Mouse (Mus musculus) cerebellum, postnatal 14 days (tissue): ENCODE measurements around the gene Ehmt2.
"Not testable (repeated sequence)": the region's sequence is repeated elsewhere in the genome, so short reads cannot be mapped to it uniquely, and the experiment has no call there.

ENCODE experiments used
- DNase-seq, 2 experiments: peaks; one replicate each; pipeline ENCODE4 v3.0.0; 2021; ENCODE audit warnings: mixed read lengths in 2 of 2

The Ehmt2 gene

GRCm38 (mm10) chr17:34893072-34893824, 5.0 kb upstream of the Ehmt2 start:
- no peak for DNase-seq

GRCm38 (mm10) chr17:34894074-34894597, 4.1 kb upstream of the Ehmt2 start:
- DNase-seq, result peak; percentile 96 to 97

- peak; percentile 64 to 65 for DNase-seq
Measured at GRCm38 (mm10) chr17:34894801-34895530, 3.3 kb upstream of the Ehmt2 start.

- no peak for DNase-seq
Measured at GRCm38 (mm10) chr17:34895724-34896123, 2.5 kb upstream of the Ehmt2 start.

- no peak for DNase-seq
Measured at GRCm38 (mm10) chr17:34896366-34896765, 1.9 kb upstream of the Ehmt2 start.

GRCm38 (mm10) chr17:34897373-34898159, 703 bp upstream of the Ehmt2 start:
- DNase-seq, result peak; percentile 48 to 53

GRCm38 (mm10) chr17:34898706-34899052, 410 bp downstream of the Ehmt2 start:
- DNase-seq, result peak in 1 of 2 experiments; percentile 51

- DNase-seq, result peak; percentile 58
Measured at GRCm38 (mm10) chr17:34899053-34899889, 1.0 kb downstream of the Ehmt2 start.

GRCm38 (mm10) chr17:34899890-34900243, 1.6 kb downstream of the Ehmt2 start:
- DNase-seq, result no peak

- not testable (repeated sequence) for DNase-seq
Measured at GRCm38 (mm10) chr17:34900826-34901225, 2.6 kb downstream of the Ehmt2 start.

GRCm38 (mm10) chr17:34901948-34902347, 3.7 kb downstream of the Ehmt2 start:
- DNase-seq, result not testable (repeated sequence)

GRCm38 (mm10) chr17:34902895-34903294, 4.6 kb downstream of the Ehmt2 start:
- DNase-seq, result no peak

GRCm38 (mm10) chr17:34910982-34911381, 12.7 kb downstream of the Ehmt2 start:
- no peak for DNase-seq

GRCm38 (mm10) chr17:34911945-34912351, 13.7 kb downstream of the Ehmt2 start:
- peak; percentile 75 to 91 for DNase-seq

- DNase-seq, result no peak
Measured at GRCm38 (mm10) chr17:34913930-34914665, 15.8 kb downstream of the Ehmt2 start, which contains the start of gene Slc44a4. Slc44a4 (plus strand) TSS chr17:34914466.

- DNase-seq, result no peak
Measured at GRCm38 (mm10) chr17:34915410-34915831, 17.2 kb downstream of the Ehmt2 start.

- DNase-seq, result no peak
Measured at GRCm38 (mm10) chr17:34916316-34916715, 18.0 kb downstream of the Ehmt2 start.

- DNase-seq, result no peak
Measured at GRCm38 (mm10) chr17:34917188-34917587, 18.9 kb downstream of the Ehmt2 start.

GRCm38 (mm10) chr17:34922939-34923338, 24.7 kb downstream of the Ehmt2 start:
- no peak for DNase-seq

- no peak for DNase-seq
Measured at GRCm38 (mm10) chr17:34924258-34924657, 26.0 kb downstream of the Ehmt2 start.

GRCm38 (mm10) chr17:34927306-34928019, 29.2 kb downstream of the Ehmt2 start:
- DNase-seq, result no peak
